Mouse (Mus musculus) G1E (cell line): ENCODE data around the gene Arhgef6.

ENCODE experiments used
- CTCF ChIP-seq: IDR thresholded peaks from 2 replicates; pipeline ENCODE4 v1.5.1; 2012; ENCODE audit warnings: low read depth, low read length, inconsistent platforms, mixed read lengths
- GATA1 ChIP-seq: IDR thresholded peaks from 2 replicates; pipeline ENCODE4 v1.6.1; 2012; ENCODE audit warnings: borderline replicate concordance, low read length, inconsistent platforms, mixed read lengths
- GATA2 ChIP-seq: IDR thresholded peaks from 2 replicates; pipeline ENCODE4 v1.6.1; 2012; ENCODE audit warnings: low read depth, low read length, inconsistent platforms, borderline replicate concordance
- POLR2AphosphoS5 ChIP-seq: IDR thresholded peaks from 2 replicates; pipeline ENCODE4 v1.6.1; 2012; ENCODE audit warnings: low read depth, low read length, inconsistent platforms; ENCODE audit not compliant: insufficient replicate concordance
- TAL1 ChIP-seq: conservative IDR thresholded peaks from 2 replicates; pipeline ENCODE4 v1.6.1; 2012; ENCODE audit warnings: low read depth, low read length, inconsistent platforms, mixed read lengths

DNA sequence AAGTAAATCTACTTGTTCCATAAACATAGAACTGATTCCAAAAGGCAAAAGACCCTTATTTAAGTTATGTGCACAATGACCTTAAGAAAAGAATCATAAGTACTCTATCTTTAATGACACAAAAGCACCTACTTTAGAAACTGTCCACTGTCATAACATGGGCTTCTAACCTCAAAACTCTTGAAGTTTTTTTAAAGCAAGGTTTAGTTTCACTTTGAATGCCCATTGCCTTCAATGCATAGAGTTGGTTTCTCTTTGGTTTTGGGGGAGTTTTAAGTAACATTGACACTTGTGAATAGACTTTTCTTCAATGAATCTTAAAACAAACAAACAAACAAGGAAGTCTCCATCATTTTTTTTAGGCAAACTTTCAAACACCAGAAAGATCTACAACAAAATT, 947 bp downstream of the Arhgef6 start:
- no peak for TF ChIP-seq CTCF
- no peak for TF ChIP-seq GATA1
- no peak for TF ChIP-seq POLR2AphosphoS5
- TF ChIP-seq TAL1 = no peak
- no peak for TF ChIP-seq GATA2
